Mouse (Mus musculus): ENCODE results near the gene Il12a. TPM values are rescaled to one million over a fixed set of nuclear protein-coding genes. Genes with fewer than 3 reads are reported as not detected.
A peak's percentile ranks its signal among the peaks of the same experiment; 100 is the strongest.
"Not testable (repeated sequence)": the region's sequence is repeated elsewhere in the genome, so short reads cannot be mapped to it uniquely, and the experiment has no call there.

The Il12a gene
- polyA plus RNA-seq, 1 experiment from 2014 or later: not detected

DNA sequence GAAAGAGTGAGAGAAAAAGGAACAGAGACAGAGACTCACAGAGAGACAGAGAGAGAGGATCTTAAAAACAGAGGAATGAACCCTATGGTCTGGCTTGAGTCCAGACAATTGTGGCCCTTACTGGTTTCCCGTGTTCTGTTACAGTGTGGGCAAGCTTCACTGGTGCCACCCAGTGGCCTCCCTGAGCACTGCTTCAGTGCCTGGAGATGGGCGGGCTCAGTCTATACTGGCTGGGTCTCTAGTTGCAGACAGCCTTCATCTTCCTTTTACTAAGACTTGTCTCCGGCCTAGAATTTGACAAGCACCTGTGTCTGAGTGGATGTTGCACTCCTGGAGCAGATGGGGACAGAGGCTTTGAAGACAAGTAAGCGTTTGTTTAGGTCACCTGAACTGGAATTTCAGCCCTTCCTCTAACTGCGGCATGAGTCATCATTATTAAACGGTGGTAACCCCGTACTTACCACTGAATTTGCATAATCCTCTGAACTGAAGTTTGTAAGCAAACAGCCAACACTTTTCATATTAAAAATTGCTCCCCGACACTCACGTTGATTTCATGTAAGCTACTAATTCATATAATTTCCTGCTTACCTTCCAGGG, 18.9 kb downstream of the Il12a start:
- ATAC-seq (replicated peaks; ENCODE audit: insufficient number of reproducible peaks, insufficient read depth, low FRiP score, low read depth): no peak
- H3K9me3 ChIP-seq (replicated peaks): no peaks in the 10 kb centered on the region
- no peak overlapping the region for H3K9ac ChIP-seq
- H3K4me2 ChIP-seq: no peak overlapping the region
- H3K27me3 ChIP-seq: no peaks in the 10 kb centered on the region
- no peak overlapping the region for H3K4me3 ChIP-seq
- no peaks in the 10 kb centered on the region for H3K4me1 ChIP-seq (replicated peaks)
- no peaks in the 10 kb centered on the region for H3K36me3 ChIP-seq
- no peak overlapping the region for H3K27ac ChIP-seq
- 54% methylated on average over 9 of the region's 9 CpGs for WGBS

DNA sequence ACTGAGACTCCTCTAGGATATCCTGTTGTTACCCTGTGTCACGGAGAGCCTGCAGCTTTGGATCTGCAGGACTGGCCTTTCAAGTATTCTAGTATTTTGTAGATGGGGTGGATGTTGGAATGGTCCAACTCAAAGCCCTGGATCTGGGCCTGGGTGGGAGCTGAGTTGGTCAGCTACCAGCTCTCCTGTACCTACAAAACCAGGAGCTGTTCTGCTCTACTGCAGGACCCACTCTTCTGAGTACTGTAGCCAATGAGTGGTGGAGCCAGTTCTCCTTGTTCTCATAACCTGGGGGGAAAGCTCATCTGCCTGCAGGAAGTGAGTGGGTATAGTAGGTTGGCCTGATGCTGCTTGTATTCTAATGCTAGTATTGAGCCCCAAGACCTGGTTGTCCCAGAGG, 20.0 kb downstream of the Il12a start:
- Histone ChIP-seq H3K4me3 (no peak overlapping the region), H3K4me2 (no peak overlapping the region), H3K36me3 (no peaks in the 10 kb centered on the region), H3K9ac (no peak overlapping the region), H3K27me3 (no peaks in the 10 kb centered on the region), H3K9me3 (replicated peaks) (no peaks in the 10 kb centered on the region), H3K27ac (no peak overlapping the region), H3K4me1 (replicated peaks) (no peaks in the 10 kb centered on the region)
- WGBS: 74% methylated on average over 1 of the region's 1 CpGs
- no peak for ATAC-seq (replicated peaks; ENCODE audit: insufficient number of reproducible peaks, insufficient read depth, low FRiP score, low read depth)

DNA sequence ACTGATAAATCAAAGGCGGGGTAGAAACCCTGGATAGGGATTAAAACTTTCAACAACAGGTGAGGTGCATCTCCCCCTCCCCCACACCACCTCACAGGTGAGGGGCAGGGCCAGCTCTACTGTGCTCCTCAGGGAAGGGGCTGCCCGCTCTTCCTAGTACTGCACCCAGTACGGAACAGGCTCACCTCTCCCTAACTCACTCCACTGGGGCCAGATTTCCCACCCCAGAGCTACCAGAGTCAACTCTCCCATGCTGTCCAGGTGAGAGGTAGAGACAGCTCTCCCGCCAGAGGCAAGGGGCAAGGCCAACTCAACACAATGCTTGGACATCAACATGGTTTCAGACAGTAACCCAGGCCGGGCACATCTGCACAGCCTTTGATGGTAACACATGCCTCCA, 21.1 kb downstream of the Il12a start:
- Histone ChIP-seq H3K4me1 (replicated peaks) (no peaks in the 10 kb centered on the region), H3K4me3 (no peak overlapping the region), H3K4me2 (no peak overlapping the region), H3K27me3 (no peaks in the 10 kb centered on the region), H3K9me3 (replicated peaks) (no peaks in the 10 kb centered on the region), H3K27ac (no peak overlapping the region), H3K9ac (no peak overlapping the region), H3K36me3 (no peaks in the 10 kb centered on the region)
- no peak for ATAC-seq (replicated peaks; ENCODE audit: insufficient number of reproducible peaks, insufficient read depth, low FRiP score, low read depth)
- 85% methylated on average over 5 of the region's 5 CpGs for WGBS

DNA sequence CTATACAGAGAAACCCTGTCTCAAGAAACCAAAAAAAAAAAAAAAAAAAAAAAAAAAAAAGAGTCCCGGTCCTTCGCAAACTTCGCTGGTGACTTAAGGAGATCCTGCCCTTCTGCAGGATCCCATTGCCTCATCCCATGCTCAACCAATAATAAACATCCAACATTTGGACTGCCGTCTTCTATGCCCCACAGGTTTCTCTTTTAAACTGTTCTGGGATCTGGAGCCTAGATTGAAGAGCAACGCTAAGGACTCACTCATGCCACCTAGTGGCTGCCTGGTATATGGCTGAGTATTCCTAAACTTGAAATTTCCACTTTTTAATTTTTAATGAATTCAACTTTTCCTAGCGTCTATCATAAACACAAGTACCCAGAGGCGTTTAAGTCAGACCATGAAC, 23.1 kb downstream of the Il12a start:
- WGBS: 4% methylated on average over 7 of the region's 7 CpGs
- H3K27me3 ChIP-seq: no peaks in the 10 kb centered on the region
- no peak overlapping the region for H3K9ac ChIP-seq
- no peaks in the 10 kb centered on the region for H3K9me3 ChIP-seq (replicated peaks)
- no peaks in the 10 kb centered on the region for H3K36me3 ChIP-seq
- peak overlapping the region; percentile 29 for H3K4me3 ChIP-seq
- no peak overlapping the region for H3K27ac ChIP-seq
- no peaks in the 10 kb centered on the region for H3K4me1 ChIP-seq (replicated peaks)
- no peak for ATAC-seq (replicated peaks; ENCODE audit: insufficient number of reproducible peaks, insufficient read depth, low FRiP score, low read depth)
- H3K4me2 ChIP-seq: peak overlapping the region; percentile 46

DNA sequence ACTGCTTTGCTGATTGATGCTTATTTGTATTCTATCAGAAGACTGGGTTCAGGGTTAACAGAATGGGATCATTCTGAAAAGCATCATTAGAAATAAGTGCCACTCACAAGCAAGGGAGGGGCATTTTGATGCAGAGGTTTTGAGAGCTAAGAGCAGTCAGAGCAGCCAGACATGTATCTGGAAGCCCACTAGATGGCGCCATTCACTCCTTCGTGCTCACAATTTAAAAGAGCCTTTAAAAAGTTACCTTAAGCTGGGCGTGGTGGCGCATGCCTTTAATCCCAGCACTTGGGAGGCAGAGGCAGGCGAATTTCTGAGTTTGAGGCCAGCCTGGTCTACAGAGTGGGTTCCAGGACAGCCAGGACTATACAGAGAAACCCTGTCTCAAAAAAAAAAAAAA, 26.9 kb downstream of the Il12a start:
- not testable (repeated sequence) for H3K9ac ChIP-seq; H3K27me3 ChIP-seq; H3K27ac ChIP-seq; ATAC-seq (replicated peaks; ENCODE audit: insufficient number of reproducible peaks, insufficient read depth, low FRiP score, low read depth); H3K36me3 ChIP-seq; H3K4me2 ChIP-seq; H3K4me1 ChIP-seq (replicated peaks); H3K9me3 ChIP-seq (replicated peaks); H3K4me3 ChIP-seq
- WGBS: 42% methylated on average over 5 of the region's 5 CpGs

DNA sequence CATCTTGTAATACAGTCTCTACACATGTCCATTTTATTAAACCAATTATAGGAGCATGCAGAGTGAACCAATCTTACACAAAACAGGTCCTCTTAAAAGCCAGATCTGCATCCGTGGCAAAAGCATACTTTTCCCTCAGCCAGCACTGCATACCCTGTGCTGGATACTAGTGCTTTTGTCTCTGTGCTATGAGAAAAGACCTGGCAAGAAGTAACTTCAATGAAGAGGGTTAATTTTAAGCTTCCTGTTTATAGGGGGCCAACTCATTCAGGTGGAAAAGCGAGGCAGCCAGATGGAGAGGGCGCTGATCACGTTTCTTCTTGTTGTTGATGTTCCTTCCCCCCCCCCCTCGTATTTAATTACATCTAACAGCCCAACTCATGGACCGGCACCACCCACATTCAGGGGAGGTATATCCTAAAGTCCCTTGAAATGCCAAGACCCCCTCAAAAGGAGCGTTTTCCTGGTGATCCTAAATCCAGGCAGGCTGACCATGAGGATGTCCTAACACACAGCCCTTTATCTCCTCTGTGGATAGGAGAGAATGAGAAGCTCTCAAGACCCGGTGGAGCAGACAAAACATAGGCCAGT, 28.9 kb downstream of the Il12a start:
- ATAC-seq (replicated peaks; ENCODE audit: insufficient number of reproducible peaks, insufficient read depth, low FRiP score, low read depth): no peak
- Histone ChIP-seq H3K9me3 (replicated peaks) (no peaks in the 10 kb centered on the region), H3K27me3 (no peaks in the 10 kb centered on the region), H3K4me1 (replicated peaks) (no peaks in the 10 kb centered on the region), H3K27ac (no peak overlapping the region), H3K4me3 (no peak overlapping the region), H3K36me3 (no peaks in the 10 kb centered on the region), H3K4me2 (no peak overlapping the region), H3K9ac (no peak overlapping the region)
- 66% methylated on average over 8 of the region's 8 CpGs for WGBS

- no peaks in the 10 kb centered on the region for H3K4me1 ChIP-seq (replicated peaks)
- no peak overlapping the region for H3K4me2 ChIP-seq
- no peaks in the 10 kb centered on the region for H3K9me3 ChIP-seq (replicated peaks)
- no peak overlapping the region for H3K27ac ChIP-seq
- ATAC-seq (replicated peaks; ENCODE audit: insufficient number of reproducible peaks, insufficient read depth, low FRiP score, low read depth): no peak
- no peaks in the 10 kb centered on the region for H3K36me3 ChIP-seq
- no peak overlapping the region for H3K9ac ChIP-seq
- no peaks in the 10 kb centered on the region for H3K27me3 ChIP-seq
- no peak overlapping the region for H3K4me3 ChIP-seq
- 48% methylated on average over 13 of the region's 13 CpGs for WGBS
Observed at GRCm38 (mm10) chr3:68720258-68720657, 29.8 kb downstream of the Il12a start.

- H3K4me1 ChIP-seq (replicated peaks): peaks cover 4% of the 10 kb centered on the region; the same call in 1 of the 2 replicates
- H3K4me3 ChIP-seq: no peak overlapping the region
- H3K9me3 ChIP-seq (replicated peaks): 0 out of 2 replicates have a peak, but pooled peaks cover 3% of the 10 kb centered on the region
- no peak overlapping the region for H3K4me2 ChIP-seq
- no peak for ATAC-seq (replicated peaks; ENCODE audit: insufficient number of reproducible peaks, insufficient read depth, low FRiP score, low read depth)
- no peak overlapping the region for H3K9ac ChIP-seq
- H3K27me3 ChIP-seq: no peaks in the 10 kb centered on the region
- no peak overlapping the region for H3K27ac ChIP-seq
- WGBS: 51% methylated on average over 7 of the region's 7 CpGs
- no peaks in the 10 kb centered on the region for H3K36me3 ChIP-seq
Observed at GRCm38 (mm10) chr3:68741955-68742354, 51.5 kb downstream of the Il12a start.

- no peak overlapping the region for H3K4me3 ChIP-seq
- H3K9ac ChIP-seq: no peak overlapping the region
- H3K36me3 ChIP-seq: no peaks in the 10 kb centered on the region
- no peak for ATAC-seq (replicated peaks; ENCODE audit: insufficient number of reproducible peaks, insufficient read depth, low FRiP score, low read depth)
- 0 out of 2 replicates have a peak, but pooled peaks cover 3% of the 10 kb centered on the region for H3K9me3 ChIP-seq (replicated peaks)
- WGBS: 62% methylated on average over 9 of the region's 9 CpGs
- H3K27ac ChIP-seq: no peak overlapping the region
- peaks cover 4% of the 10 kb centered on the region; the same call in 1 of the 2 replicates for H3K4me1 ChIP-seq (replicated peaks)
- no peak overlapping the region for H3K4me2 ChIP-seq
- H3K27me3 ChIP-seq: no peaks in the 10 kb centered on the region
Observed at GRCm38 (mm10) chr3:68742718-68743471, 52.5 kb downstream of the Il12a start.

DNA sequence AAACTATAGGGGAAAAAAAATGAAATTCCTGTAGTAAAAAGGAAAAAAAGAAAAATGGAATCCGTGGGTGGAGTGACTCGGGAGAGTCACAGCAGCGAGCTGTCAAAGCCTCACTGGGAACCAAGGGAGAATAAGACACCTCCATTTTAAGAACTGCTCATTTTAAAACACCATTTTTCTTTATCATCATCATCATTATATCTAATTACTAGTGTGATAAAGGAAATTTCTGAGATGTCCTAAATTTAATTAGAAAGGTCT, 53.0 kb downstream of the Il12a start:
- no peak overlapping the region for H3K4me2 ChIP-seq
- peaks cover 4% of the 10 kb centered on the region; the same call in 1 of the 2 replicates for H3K4me1 ChIP-seq (replicated peaks)
- ATAC-seq (replicated peaks; ENCODE audit: insufficient number of reproducible peaks, insufficient read depth, low FRiP score, low read depth): no peak
- no peaks in the 10 kb centered on the region for H3K36me3 ChIP-seq
- no peak overlapping the region for H3K9ac ChIP-seq
- no peak overlapping the region for H3K27ac ChIP-seq
- no peak overlapping the region for H3K4me3 ChIP-seq
- 0 out of 2 replicates have a peak, but pooled peaks cover 3% of the 10 kb centered on the region for H3K9me3 ChIP-seq (replicated peaks)
- WGBS: 43% methylated on average over 3 of the region's 3 CpGs
- H3K27me3 ChIP-seq: no peaks in the 10 kb centered on the region

DNA sequence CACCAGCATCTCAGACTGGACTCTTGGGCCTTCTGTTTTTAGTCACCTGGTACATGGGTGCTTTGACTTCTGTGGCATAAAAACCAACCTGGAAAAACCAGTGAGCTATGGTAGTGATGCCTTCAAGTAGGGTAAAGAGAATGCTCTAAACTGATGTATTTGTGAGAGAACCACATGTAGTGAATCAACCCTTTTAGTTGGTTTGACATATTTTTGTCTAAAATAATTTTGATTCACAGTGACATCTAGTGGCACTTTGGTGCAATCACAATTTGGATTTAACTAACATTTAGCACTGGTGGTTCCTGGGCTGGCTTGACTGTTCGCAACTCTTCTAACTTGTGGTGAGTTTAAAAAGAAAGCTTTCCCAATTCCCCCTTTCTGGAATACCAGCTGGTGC, 53.7 kb downstream of the Il12a start:
- Histone ChIP-seq H3K27me3 (no peaks in the 10 kb centered on the region), H3K4me2 (no peak overlapping the region), H3K36me3 (no peaks in the 10 kb centered on the region), H3K9me3 (replicated peaks) (0 out of 2 replicates have a peak, but pooled peaks cover 3% of the 10 kb centered on the region), H3K4me1 (replicated peaks) (peaks cover 4% of the 10 kb centered on the region; the same call in 1 of the 2 replicates), H3K27ac (no peak overlapping the region), H3K9ac (no peak overlapping the region), H3K4me3 (no peak overlapping the region)
- 73% methylated on average over 1 of the region's 1 CpGs for WGBS
- ATAC-seq (replicated peaks; ENCODE audit: insufficient number of reproducible peaks, insufficient read depth, low FRiP score, low read depth): no peak

DNA sequence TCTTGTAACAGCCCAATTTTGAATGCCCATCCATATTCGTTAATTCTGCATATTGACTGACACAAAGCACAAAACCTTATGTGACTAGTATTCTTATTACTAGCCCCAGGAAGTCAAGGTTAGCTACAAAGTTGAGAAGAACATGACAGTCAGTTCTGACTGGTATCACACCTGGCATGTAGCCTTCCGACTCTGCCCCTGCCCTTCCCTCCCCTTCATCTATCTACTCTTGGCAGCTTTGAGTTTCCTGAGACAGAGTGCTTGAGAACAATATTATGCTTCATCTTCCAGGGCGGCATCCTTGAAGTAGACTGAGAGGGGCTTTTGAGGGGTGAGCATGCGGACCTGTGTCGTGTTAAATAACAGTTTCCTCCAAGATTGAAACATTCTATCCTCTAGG, 54.6 kb downstream of the Il12a start:
- Histone ChIP-seq H3K4me3 (no peak overlapping the region), H3K4me2 (no peak overlapping the region), H3K9me3 (replicated peaks) (no peaks in the 10 kb centered on the region), H3K4me1 (replicated peaks) (peaks cover 4% of the 10 kb centered on the region; the same call in 1 of the 2 replicates), H3K27ac (no peak overlapping the region), H3K27me3 (no peaks in the 10 kb centered on the region), H3K9ac (no peak overlapping the region), H3K36me3 (no peaks in the 10 kb centered on the region)
- WGBS: 82% methylated on average over 5 of the region's 5 CpGs
- no peak for ATAC-seq (replicated peaks; ENCODE audit: insufficient number of reproducible peaks, insufficient read depth, low FRiP score, low read depth)
